Mouse (Mus musculus) heart, adult 2 months (tissue): ENCODE measurements around the gene Hoxb2. TPM values are rescaled to one million over a fixed set of nuclear protein-coding genes. Genes with fewer than 3 reads are reported as not detected.

ENCODE experiments used
- DNase-seq, 2 experiments: peaks; one replicate each; pipeline ENCODE4 v3.0.0; 2021
- H3K27ac ChIP-seq: fragments of 200-600 bp; 2 replicates; pipeline ENCODE4 v1.8.1; 2022
- H3K27me3 ChIP-seq: fragments of 200-500 bp; 2 replicates; pipeline ENCODE4 v1.6.1; 2012; ENCODE audit warnings: mild to moderate bottlenecking, low read length, inconsistent platforms, mixed read lengths; ENCODE audit not compliant: control insufficient read depth, insufficient read depth
- H3K36me3 ChIP-seq: fragments of 200-500 bp; 2 replicates; pipeline ENCODE4 v1.6.1; 2012; ENCODE audit warnings: low read length, inconsistent platforms; ENCODE audit not compliant: control insufficient read depth, insufficient read depth
- H3K4me1 ChIP-seq: fragments of 200-500 bp; 2 replicates; pipeline ENCODE4 v1.6.1; 2011; ENCODE audit warnings: low read length; ENCODE audit not compliant: control insufficient read depth, insufficient read depth
- H3K4me3 ChIP-seq: fragments of 200-600 bp; 2 replicates; pipeline ENCODE4 v1.8.1; 2022
- H3K79me2 ChIP-seq: fragments of 200-500 bp; replicated peaks from 2 replicates; pipeline ENCODE4 v1.6.1; 2012; ENCODE audit warnings: mild to moderate bottlenecking, inconsistent platforms, low read length, moderate library complexity, mixed read lengths; ENCODE audit not compliant: control insufficient read depth, insufficient read depth
- H3K9ac ChIP-seq: fragments of 200-500 bp; 2 replicates; pipeline ENCODE4 v1.6.1; 2012; ENCODE audit warnings: low read depth, mild to moderate bottlenecking, control low read depth, inconsistent platforms, low read length, mixed read lengths
- CTCF ChIP-seq: fragments of 200-600 bp; IDR thresholded peaks from 2 replicates; pipeline ENCODE4 v1.8.1; 2022; ENCODE audit warnings: antibody characterized with exemption, mild to moderate bottlenecking, moderate library complexity
- EP300 ChIP-seq: fragments of 200-500 bp; IDR thresholded peaks from 2 replicates; pipeline ENCODE4 v1.6.1; 2011; ENCODE audit warnings: low read depth, low read length, control low read depth; ENCODE audit not compliant: insufficient read depth
- POLR2A ChIP-seq: fragments of 200-500 bp; IDR thresholded peaks from 2 replicates; pipeline ENCODE4 v1.6.1; 2011; ENCODE audit warnings: mild to moderate bottlenecking, low read depth, low read length, control low read depth; ENCODE audit not compliant: insufficient read depth
- WGBS: fragments of 180-500 bp; shearing (Covaris S2); methylation state at CpG from one replicate; pipeline ENCODE4 v1.1.7; 2018; 5-methylcytosine and 5-hydroxymethylcytosine counted together
- intact Hi-C: fragments of 180-260 bp; cut with DNase I; formaldehyde crosslinking; loops from one replicate; pipeline ENCODE4 v1.15.1; 2025
- long read RNA-seq: library from polyadenylated mRNA; stranded (forward); transcript quantifications from one replicate; pipeline ENCODE4 v2.0.0, GENCODE M21; 2021
- polyA plus RNA-seq: library from polyadenylated mRNA; depleted of rRNA; stranded (reverse); fragments of >200 nt; gene quantifications from 2 replicates; pipeline ENCODE4 v1.2.3, GENCODE M21; 2012; rRNA removed
- total RNA-seq, 2 experiments: library from RNA; stranded (reverse); gene quantifications; 2 replicates each; pipeline ENCODE4 v1.2.3; 2021

The Hoxb2 gene
- total RNA-seq (under 1 TPM; 0.23 to 0.68 TPM), polyA plus RNA-seq (0.91 and 1.4 TPM in 2 replicates)
- long read RNA-seq, partial matches to known transcripts, result 0 of 1 reads
- long read RNA-seq, other reads (novel, unspliced or antisense), result 0 of 1 reads

GRCm38 (mm10) chr11:96350341-96350624 is at the start of gene Hoxb2:
TSS of gene Hoxb2 (plus strand) at chr11:96350525.
- Histone ChIP-seq H3K4me1 (no peaks in the 10 kb centered on the region), H3K36me3 (no peaks in the 10 kb centered on the region), H3K4me3 (no peak within 1 kb of the TSS), H3K27ac (peak within 1 kb of the TSS; percentile 15; the same call in 1 of the 2 replicates), H3K79me2 (no peaks in the 10 kb centered on the region), H3K27me3 (peaks cover 12% of the 10 kb centered on the region), H3K9ac (no peak within 1 kb of the TSS)
- TF ChIP-seq POLR2A, result no peak
- no peak for TF ChIP-seq EP300
- TF ChIP-seq CTCF, result no peak
- 53% methylated on average over 2 of the region's 2 CpGs for WGBS
- intact Hi-C loops, result loop anchor here (5.0 kb wide), 1 partner anchor 57 kb away; no protein-coding TSS in a partner anchor
- DNase-seq, result no peak

GRCm38 (mm10) chr11:96301064-96301431 is 49.3 kb upstream of the Hoxb2 start:
- intact Hi-C loops, result loop anchor here (5.0 kb wide), 2 partner anchors 236 to 251 kb away; no protein-coding TSS in a partner anchor
- Histone ChIP-seq H3K79me2 (no peaks in the 10 kb centered on the region), H3K36me3 (no peaks in the 10 kb centered on the region), H3K4me1 (no peaks in the 10 kb centered on the region), H3K9ac (no peak overlapping the region), H3K4me3 (no peak overlapping the region), H3K27me3 (peaks cover 50% of the 10 kb centered on the region), H3K27ac (no peak overlapping the region)
- no peak for DNase-seq
- 15% methylated on average over 10 of the region's 10 CpGs for WGBS
- TF ChIP-seq POLR2A (no peak), EP300 (no peak), CTCF (no peak)

- no peaks in the 10 kb centered on the region for H3K36me3 ChIP-seq
- peaks cover 48% of the 10 kb centered on the region for H3K27me3 ChIP-seq
- intact Hi-C loops, result loop anchor here (5.0 kb wide), 2 partner anchors 235 to 250 kb away; no protein-coding TSS in a partner anchor
- no peak overlapping the region for H3K4me3 ChIP-seq
- TF ChIP-seq CTCF (no peak), EP300 (no peak), POLR2A (no peak)
- H3K79me2 ChIP-seq, result no peaks in the 10 kb centered on the region
- no peak for DNase-seq
- WGBS, result 14% methylated on average over 15 of the region's 15 CpGs
- H3K27ac ChIP-seq, result no peak overlapping the region
- no peak overlapping the region for H3K9ac ChIP-seq
- no peaks in the 10 kb centered on the region for H3K4me1 ChIP-seq
These were observed 48.5 kb upstream of the Hoxb2 start for GRCm38 (mm10) chr11:96301837-96302236.

- H3K27me3 ChIP-seq, result peaks cover 43% of the 10 kb centered on the region
- TF ChIP-seq EP300 (no peak), CTCF (no peak), POLR2A (no peak)
These were observed 47.8 kb upstream of the Hoxb2 start for GRCm38 (mm10) chr11:96302381-96303150.

GRCm38 (mm10) chr11:96303151-96304099 is 46.9 kb upstream of the Hoxb2 start, which contains the start of gene Hoxb5:
TSS of gene Hoxb5 (plus strand) at chr11:96303336.
- WGBS, result 2% methylated on average over 69 of the region's 69 CpGs
- TF ChIP-seq POLR2A, result no peak
- TF ChIP-seq EP300, result no peak
- peak; percentile 83 for TF ChIP-seq CTCF

More at GRCm38 (mm10) chr11:96302381-96303150, 47.8 kb upstream of the Hoxb2 start:
- H3K79me2 ChIP-seq, result no peaks in the 10 kb centered on the region
- no peak overlapping the region for H3K4me3 ChIP-seq
- H3K36me3 ChIP-seq, result no peaks in the 10 kb centered on the region
- intact Hi-C loops, result loop anchor here (1.0 to 5.0 kb wide), 3 partner anchors 105 to 250 kb away; no protein-coding TSS in a partner anchor
- 22% methylated on average over 23 of the region's 23 CpGs for WGBS
- H3K27ac ChIP-seq, result no peak overlapping the region
- H3K4me1 ChIP-seq, result no peaks in the 10 kb centered on the region
- H3K9ac ChIP-seq, result no peak overlapping the region
- DNase-seq, result no peak

More at GRCm38 (mm10) chr11:96303151-96304099, 46.9 kb upstream of the Hoxb2 start, which contains the start of gene Hoxb5:
- peak; percentile 59 to 77 for DNase-seq
- H3K36me3 ChIP-seq, result no peaks in the 10 kb centered on the region
- peak within 1 kb of the TSS; percentile 40 for H3K9ac ChIP-seq
- H3K27me3 ChIP-seq, result peaks cover 41% of the 10 kb centered on the region
- H3K4me1 ChIP-seq, result no peaks in the 10 kb centered on the region
- H3K27ac ChIP-seq, result peak within 1 kb of the TSS; percentile 2; the same call in 1 of the 2 replicates
- H3K79me2 ChIP-seq, result no peaks in the 10 kb centered on the region
- intact Hi-C loops, result loop anchor here (1.0 to 5.0 kb wide), 3 partner anchors 104 to 249 kb away; no protein-coding TSS in a partner anchor
- peak within 1 kb of the TSS; percentile 33 for H3K4me3 ChIP-seq
